Mouse (Mus musculus): Measurements from ENCODE around the gene Gm28044.
"Not testable (repeated sequence)": the region's sequence is repeated elsewhere in the genome, so short reads cannot be mapped to it uniquely, and the experiment has no call there.

Gm28044 gene

DNA sequence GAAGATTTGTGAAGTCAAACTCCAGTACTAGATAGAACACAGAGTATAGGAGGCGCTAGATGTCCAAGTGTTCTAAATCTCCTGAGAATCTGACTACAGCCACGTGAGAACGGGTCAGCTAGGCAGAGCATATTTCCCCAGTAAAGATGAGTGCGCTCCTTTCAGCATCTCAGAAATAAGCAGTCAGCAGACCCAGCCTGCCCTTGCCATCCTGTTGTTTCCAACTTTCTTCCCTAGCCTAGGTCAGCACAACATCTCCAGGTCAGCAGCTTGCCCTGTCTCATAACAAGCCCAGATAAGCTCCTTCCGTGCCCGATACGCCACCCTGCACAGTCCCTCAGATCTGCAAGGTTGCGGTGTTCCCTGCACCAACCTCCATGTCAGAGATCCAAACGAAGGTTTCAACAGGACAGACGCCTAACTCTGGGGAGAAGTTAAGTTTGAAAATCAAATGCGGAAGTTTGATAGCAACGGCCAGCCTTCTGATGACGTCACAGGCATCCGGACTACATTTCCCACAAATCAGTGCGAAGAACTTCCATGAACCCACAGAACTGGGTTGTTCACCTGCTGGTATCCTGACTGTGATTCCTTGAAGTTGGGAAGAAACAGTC, at the start of gene Gm28044, which contains the start of gene Zfp953:
TSS of gene Gm28044 (minus strand) at position 406 of the 614 bp plus-strand sequence.
TSS of gene Zfp953 (minus strand) at position 475 of the 614 bp plus-strand sequence.
- peak; percentile 92 to 93 for DNase-seq (ENCODE audit: low spot score in 2 of 2)

DNA sequence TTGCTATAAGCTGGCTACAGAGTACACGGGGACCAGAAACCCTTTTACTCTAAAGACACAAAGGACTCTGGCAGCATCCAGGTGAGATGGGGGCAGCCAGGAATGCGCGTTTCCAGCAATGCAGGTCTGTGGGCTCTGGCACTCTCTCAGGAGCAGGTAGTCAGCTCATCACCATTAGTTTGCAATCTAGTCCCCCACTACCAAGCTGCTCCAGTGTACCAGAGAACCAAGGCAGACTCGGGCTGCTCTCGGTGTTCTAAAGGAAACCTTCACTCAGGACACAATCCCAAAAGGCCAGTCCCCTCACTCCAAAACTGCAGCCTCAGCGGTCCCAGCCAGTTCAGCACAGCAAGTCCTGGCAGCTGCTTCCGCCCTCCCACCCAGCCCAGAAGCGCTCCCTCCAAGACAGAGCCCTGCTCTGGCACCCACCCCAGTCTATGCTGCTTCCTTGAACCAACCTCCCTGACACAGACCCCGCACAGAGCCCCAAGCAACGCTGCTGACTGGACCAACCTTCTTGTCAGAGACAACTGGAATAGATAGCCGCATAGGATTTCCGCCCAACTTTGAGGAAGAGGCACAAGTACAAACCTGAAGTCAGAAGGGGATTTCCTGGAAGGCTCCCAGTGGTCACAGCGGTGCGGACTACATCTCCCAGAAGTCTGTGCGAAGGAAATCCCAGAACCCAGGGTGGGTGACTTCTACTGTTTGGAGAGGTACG, 39.0 kb upstream of the Gm28044 start, which contains the start of gene Zfp429:
TSS of gene Zfp429 (minus strand) at position 637 of the 721 bp plus-strand sequence.
- peak; percentile 68 to 70 for DNase-seq (ENCODE audit: low spot score in 2 of 2)

DNA sequence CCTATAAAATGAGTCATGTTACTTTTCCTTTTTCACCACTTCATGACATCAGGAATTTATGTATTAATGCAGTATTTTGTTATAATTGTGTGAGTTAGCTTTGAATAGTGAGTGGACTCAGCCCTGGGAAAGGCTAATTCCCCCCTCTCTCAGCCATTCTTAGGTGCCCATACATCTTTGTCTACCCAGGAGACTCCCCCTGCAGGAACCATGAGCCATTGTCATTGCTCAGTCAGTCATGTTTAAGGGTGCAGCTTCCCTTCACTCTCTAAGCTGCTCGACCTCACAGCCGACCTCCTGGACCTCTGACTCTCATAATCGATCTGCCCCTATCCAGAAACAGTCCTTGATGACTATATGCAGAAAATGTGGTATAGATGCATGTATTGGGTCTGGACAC, 15.9 kb upstream of the Gm28044 start:
- DNase-seq (ENCODE audit: low spot score in 2 of 2), result not testable (repeated sequence)

DNA sequence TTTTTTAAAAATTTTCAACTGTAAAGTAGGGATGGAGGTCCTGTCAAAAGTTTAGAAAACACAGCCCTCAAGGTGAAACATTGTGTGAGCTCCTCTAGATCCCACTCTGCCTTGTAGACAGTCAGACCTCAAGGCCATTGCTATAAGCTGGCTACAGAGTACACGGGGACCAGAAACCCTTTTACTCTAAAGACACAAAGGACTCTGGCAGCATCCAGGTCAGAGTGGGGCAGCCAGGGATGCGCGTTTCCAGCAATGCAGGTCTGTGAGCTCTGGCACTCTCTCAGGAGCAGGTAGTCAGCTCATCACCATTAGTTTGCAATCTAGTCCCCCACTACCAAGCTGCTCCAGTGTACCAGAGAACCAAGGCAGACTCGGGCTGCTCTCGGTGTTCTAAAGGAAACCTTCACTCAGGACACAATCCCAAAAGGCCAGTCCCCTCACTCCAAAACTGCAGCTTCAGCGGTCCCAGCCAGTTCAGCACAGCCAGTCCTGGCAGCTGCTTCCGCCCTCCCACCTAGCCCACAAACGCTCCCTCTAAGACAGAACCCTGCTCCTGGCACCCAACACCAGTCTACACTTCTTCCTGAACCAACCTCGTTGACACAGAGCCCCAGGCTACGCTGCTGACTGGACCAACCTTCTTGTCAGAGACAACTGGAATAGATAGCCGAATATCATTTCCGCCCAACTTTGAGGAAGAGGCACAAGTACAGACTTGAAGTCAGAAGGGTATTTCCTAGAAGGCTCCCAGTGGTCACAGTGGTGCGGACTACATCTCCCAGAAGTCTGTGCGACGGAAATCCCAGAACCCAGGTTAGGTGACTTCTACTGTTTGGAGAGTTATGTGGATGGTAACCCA, 14.9 kb upstream of the Gm28044 start, which contains the start of the genes Gm28041 and Zfp456:
TSS of gene Gm28041 (minus strand) at position 684 of the 862 bp plus-strand sequence.
TSS of gene Zfp456 (minus strand) at position 761 of the 862 bp plus-strand sequence.
- peak; percentile 71 to 79 for DNase-seq (ENCODE audit: low spot score in 2 of 2)

DNA sequence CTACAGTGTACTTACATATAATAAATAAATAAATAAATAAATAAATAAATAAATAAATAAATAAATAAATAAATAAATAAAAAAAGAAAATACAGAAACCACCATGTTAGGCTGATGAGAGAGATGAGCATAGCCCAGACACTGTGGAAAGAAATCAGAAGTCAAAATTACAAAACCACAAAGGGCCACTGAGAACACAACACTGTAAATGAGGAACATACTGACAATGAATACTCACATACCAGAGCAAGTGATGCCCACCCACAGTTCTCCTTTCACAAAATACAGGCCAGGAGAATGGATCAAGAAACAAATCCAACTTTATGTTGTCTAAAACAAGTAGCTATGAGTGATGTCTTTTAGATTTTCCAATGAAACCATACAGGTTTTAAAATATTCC, 8.5 kb downstream of the Gm28044 start:
- no peak for DNase-seq (ENCODE audit: low spot score in 2 of 2)

DNA sequence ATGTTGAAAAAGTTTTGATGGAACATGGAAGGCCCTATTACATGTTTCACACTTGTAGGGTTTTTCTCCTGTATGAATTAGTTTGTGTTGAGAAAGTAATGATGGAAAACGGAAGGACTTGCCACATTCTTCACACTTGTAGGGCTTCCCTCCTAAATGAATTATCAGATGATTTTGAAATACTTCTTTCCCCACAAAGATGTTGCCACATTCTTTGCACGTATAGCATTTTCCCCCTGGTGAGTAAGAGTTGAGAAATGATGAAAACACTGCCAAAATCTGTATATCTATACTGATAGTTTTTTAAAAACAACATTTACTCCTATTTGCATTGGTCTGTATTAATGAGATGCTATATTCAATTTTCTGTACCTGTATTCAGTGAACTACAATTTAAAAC, 16.9 kb downstream of the Gm28044 start:
- DNase-seq (ENCODE audit: low spot score in 2 of 2), result no peak

DNA sequence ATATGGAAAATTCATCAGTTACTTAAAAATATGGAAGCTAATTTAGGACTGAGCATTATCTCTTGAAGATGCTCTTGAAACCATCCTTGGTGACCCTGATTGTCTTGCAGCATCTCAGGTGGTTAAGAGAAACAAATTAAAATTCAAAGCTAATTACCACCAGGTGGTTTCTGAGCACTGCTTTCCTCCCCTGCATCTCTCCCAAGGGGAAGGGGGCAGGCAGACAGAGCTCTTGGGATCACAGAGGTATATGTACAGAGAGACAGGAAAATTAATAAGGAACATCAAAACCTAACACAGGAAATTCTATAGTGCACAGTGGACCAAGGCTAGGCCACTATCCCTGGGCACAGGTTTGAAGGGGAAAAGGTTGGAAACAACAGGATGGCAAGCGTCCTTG, 27.5 kb downstream of the Gm28044 start:
- DNase-seq (ENCODE audit: low spot score in 2 of 2), result no peak

DNA sequence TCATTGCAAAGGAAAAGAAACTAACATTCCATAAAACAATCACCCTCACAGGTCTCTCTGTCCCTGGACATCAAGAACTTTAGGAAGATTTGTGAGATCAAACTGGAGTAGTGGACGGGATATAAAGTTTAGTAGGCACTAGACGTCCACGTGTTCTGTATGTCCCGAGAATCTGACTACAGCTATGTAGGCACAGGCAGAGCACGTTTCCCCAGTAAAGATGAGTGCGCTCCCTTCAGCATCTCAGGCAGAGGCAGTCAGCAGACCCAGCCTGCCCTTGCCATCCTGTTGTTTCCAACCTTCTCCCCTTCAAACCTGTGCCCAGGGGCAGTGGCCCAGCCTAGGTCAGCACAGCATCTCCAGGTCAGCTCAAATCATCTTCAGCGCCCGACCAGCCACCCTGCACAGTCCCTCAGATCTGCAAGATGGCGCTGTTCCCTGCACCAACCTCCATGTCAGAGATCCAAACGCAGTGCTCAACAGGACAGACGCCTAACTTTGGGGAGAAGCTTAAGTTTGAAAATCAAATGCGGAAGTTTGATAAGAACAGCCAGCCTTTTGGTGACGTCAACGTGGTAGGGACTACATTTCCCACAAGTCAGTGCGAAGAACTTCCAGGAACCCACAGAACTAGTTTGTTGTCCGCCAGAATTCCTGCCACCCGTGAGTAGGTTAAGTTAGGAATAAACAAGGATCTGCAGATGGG, 28.2 kb downstream of the Gm28044 start, which contains the start of gene Zfp595:
TSS of gene Zfp595 (minus strand) at position 552 of the 706 bp plus-strand sequence.
- peak; percentile 84 to 87 for DNase-seq (ENCODE audit: low spot score in 2 of 2)

DNA sequence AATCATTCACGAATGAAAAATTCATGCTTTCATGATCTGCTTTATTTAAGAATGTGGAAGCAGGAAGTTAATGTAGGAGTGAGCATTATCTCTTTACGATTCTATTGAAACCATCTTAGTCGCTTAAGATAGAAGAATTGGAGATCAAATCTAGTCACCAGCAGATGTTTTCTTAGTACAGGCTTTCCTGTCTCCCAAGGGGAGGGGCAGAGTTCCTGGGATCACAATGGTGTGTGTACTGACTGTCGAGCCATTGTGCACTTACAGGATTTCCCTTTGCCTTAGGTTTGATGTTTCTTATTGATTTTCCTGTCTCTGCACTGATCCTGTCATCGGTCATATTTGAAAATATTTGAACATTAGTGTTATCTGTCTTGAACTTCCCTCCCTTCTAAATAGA, 53.6 kb downstream of the Gm28044 start:
- no peak for DNase-seq (ENCODE audit: low spot score in 2 of 2)

DNA sequence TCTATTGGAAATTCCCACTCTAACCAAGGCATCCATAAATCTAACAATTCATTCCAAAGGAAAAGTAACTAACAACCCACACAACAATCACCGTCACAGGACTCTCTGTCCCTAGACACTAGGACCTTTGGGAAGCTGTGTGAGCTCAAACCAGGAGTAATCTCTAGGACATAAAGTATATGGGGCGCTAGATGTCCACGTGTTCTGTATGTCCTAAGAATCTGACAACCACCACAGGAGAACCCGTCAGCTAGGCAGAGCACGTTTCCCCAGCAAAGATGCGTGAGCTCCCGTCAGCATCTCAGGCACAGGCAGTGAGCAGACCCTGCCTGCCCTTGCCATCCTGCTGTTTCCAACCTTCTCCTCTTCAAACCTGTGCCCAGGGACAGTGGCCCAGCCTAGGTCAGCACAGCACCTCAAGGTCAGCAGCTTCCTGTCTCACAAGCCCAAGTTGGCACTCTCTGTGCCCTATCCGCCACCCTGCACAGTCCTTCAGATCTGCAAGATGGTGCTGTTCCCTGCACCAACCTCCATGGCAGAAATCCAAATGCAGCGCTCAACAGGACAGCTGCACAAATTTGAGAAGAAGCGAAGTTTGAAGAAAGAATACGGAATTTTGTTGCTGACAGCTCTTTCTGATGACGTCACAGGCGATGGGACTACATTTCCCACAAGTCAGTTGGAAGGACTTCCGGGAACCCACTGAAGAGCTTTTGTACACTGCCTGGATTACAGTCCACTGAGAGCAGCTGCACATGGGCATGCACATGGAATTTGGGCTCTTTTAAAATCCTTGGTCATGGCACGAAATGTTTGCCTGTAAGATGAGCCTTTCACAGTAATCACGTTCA, 54.3 kb downstream of the Gm28044 start, which contains the start of gene Zfp457:
TSS of gene Zfp457 (minus strand) at position 664 of the 851 bp plus-strand sequence.
- DNase-seq (ENCODE audit: low spot score in 2 of 2), result peak; percentile 86 to 89

DNA sequence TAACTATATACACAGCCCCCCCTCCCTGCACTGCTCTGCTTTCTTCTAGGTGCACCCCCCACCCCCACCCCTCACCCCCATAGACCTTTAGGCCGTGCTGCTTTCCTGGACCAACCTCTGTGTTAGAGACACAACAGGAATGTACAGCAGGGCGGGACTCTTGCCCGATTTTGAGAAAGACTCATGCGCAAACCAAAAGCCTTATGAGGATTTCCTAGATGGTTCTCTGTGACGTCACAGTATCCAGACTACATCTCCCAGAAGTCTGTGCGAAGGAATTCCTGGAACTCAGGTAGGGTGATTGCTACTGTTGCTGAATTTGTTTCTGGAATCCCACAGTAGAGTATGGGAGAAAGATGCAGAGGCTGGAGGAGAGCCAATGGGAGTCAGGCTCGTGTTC, 82.0 kb downstream of the Gm28044 start, which contains the start of gene Zfp458:
TSS of gene Zfp458 (minus strand) at position 153 of the 400 bp plus-strand sequence.
- DNase-seq (ENCODE audit: low spot score in 2 of 2), result no peak

DNA sequence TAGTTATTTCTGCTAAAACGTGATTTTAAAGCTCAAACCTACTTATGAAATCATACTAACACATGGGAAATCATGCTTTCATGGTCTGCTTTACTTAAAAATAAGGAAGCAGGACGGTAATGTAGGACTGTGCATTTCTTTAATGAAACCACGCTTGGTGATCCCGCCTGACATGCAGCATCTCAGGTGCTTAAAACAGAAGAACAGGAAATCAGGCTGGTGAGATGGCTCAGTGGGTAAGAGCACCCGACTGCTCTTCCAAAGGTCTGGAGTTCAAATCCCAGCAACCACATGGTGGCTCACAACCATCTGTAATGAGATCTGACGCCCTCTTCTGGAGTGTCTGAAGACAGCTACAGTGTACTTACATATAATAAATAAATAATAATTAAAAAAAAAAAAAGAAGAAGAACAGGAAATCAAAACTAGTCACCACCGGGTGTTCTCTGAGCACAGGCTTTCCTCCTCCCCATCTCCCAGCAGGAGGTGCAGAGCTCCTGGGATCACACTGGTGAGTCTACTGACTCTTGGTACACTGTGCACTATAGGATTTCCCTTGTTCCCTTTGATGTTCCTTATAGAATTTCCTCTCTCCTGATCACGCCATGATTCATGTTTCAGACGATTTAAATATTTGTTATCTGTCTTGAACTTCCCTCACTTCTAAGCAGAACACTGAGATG, 90.8 kb downstream of the Gm28044 start:
- DNase-seq (ENCODE audit: low spot score in 2 of 2), result not testable (repeated sequence)

DNA sequence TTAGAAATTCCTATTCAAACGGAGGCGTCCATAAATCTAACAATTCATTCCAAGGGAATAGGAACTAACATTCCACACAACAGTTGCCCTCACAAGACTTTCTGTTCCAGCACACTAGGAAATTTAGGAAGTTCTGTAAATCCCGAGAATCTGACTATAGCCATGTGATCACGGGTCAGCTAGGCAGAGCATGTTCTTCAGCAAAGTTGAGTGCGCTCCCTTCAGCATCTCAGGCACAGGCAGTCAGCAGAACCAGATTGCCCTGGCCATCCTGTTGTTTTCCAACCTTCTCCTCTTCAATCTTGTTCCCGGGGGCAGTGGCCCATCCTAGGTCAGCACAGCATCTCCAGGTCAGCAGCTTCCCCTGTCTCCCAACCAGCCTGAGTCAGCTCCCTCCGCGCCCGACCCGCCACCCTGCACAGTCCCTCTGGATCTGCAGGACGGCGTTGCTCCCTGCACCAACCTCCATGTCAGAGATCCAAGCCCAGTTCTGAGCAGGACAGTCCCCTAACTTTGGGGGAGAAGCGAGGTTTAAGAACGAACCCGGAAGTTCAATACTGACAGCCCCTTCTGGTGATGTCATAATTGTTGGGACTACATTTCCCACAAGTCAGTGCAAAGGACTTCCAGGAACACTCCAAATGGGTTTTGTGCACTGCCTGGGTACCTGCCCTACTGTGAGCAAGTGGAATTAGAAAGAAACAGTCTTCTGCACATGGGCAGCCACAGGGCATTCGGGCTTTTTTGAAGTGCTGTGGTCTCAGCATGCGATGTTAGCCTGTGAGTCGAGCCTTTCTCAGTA, 91.6 kb downstream of the Gm28044 start:
- DNase-seq (ENCODE audit: low spot score in 2 of 2), result peak; percentile 62 to 71
